Mouse (Mus musculus): ENCODE data around the gene Fam181a.

DNA sequence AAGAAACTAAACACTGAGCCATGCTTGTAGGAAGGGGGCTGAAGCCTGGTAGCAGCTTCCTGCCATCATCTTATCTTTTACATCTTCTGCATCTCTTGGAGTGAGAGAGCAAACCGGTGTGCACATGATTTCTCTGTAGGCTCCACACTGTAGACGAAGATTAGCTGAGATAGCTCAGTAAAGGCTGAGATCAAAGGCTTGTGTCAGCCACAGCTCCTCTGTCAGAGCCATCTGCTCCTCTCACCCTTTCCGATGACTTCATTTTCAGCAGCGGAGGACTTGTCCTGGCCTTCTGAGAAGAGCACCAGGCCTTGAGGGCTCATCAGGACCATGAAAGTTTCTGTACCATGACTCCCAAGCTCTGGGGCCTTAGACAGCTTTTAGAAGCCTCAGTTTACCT, 20.7 kb downstream of the Fam181a start:
- no peak for TF ChIP-seq CTCF (IDR thresholded peaks at IDR 0.05; ENCODE audit: control insufficient read depth, insufficient read depth, low read length)
- no peak for TF ChIP-seq POLR2A (IDR thresholded peaks at IDR 0.05; ENCODE audit: borderline replicate concordance, control insufficient read depth, low read depth, low read length)
